Mouse (Mus musculus): ENCODE measurements around the gene Pkib. TPM values are rescaled to one million over a fixed set of nuclear protein-coding genes. Genes with fewer than 3 reads are reported as not detected.

Pkib gene
- 4.7 TPM for polyA plus RNA-seq (2014; fragmentation: Illumina TruSeq; extraction: RNeasy Lipid Tissue Mini Kit (QIAGEN cat#74804))

DNA sequence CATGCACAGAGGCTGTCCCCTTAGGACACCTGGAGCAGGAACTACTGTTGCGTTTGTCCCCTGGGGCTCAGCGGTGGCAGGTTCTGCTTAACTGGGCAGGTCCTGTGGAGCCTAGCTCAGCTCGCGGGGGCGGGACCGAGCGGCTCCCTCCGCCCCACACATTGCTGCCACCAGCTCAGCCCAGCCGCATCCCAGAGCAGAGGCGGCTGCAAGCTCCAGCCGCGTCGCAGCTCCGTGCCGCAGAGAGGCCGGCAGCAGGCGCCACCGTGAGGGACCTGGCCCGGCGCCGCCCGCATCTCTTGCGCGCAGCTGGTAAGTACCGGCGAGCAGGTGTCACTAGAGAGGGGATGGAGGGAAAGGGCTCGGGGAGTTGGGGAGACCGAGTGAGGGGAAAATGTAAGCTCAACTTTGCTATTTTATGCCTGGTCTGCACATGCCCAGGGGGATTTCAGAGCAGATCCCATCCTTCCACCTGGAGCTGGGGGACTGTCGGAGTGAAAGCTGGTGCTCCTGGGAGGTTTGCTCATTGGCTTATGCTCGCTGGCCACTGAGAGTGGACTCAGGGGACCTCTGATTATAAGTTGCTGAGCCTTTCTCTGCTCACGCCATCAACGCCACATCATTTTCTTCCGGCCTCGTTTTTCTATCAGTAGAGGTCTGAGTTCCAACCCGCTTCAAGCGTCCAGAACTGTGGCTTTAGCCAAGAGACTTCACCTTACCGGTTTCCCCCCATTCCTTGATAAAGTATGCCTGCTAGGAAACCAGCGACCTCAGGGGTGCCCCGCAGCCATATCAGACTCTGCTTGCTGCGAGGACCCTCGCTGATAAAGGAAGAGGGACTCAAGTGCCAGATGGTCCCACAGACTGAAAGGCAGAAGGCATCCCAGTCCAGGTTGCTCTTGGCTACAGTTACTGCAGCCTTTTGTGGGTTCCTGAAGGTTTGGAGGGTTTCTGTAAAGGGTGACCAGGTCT lies at the start of gene Pkib:
Gene Pkib (plus strand): TSS at position 86 of the 972 bp plus-strand sequence.

DNA sequence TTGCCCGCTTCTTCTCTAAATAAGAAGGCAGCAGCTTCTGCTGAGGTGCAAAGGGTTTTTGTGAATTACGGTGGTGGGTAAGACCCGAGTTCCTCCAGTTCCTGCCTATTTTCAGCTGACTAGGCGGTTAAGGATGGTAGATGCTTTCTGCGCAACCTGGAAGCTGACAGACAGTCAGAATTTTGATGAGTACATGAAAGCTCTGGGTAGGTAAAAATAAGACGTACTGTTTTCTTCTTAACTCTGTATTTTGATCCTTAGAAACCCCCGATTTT lies 153.0 kb downstream of the Pkib start, which contains the start of gene Fabp7:
Gene Fabp7 (plus strand): TSS at position 6 of the 275 bp plus-strand sequence.

Other genes starting within 250 kb of the Pkib start
- gene Hsf2, start 145.6 kb upstream of the Pkib start, polyA plus RNA-seq (2014; fragmentation: Illumina TruSeq; extraction: RNeasy Lipid Tissue Mini Kit (QIAGEN cat#74804)) = 150 TPM
- gene Serinc1, start 99.5 kb upstream of the Pkib start, polyA plus RNA-seq (2014; fragmentation: Illumina TruSeq; extraction: RNeasy Lipid Tissue Mini Kit (QIAGEN cat#74804)) = 719 TPM
- gene Fabp7, start 152.9 kb downstream of the Pkib start, polyA plus RNA-seq (2014; fragmentation: Illumina TruSeq; extraction: RNeasy Lipid Tissue Mini Kit (QIAGEN cat#74804)) = 1.8 TPM
- gene Smpdl3a, start 162.4 kb downstream of the Pkib start, polyA plus RNA-seq (2014; fragmentation: Illumina TruSeq; extraction: RNeasy Lipid Tissue Mini Kit (QIAGEN cat#74804)) = 98.2 TPM

All from ovary, adult 10 weeks (tissue).